Mouse (Mus musculus): ENCODE data around the gene Ripor2.

DNA sequence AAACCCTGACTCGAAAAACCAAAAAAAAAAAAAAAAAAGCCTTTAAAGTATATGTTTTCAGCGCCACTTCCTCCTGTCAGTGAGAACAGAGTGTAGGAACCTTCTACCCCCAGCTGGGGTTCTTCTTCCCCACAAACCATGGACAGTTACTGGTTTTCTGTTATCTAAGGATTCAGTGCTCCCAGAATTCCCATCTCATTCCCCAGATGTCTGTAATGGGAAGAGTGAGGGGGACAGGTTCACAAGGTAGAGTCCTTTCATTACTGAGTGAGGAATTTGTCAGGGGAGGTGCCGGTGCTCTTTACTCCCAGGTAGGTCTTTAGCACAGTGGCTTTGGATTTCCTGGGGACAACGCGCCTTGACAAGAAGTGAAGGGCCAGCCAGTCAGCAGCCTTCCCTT, 20.6 kb upstream of the Ripor2 start:
- TF ChIP-seq CTCF (IDR thresholded peaks at IDR 0.05; ENCODE audit: control insufficient read depth, insufficient read depth, low read length), result no peak
- TF ChIP-seq POLR2A (IDR thresholded peaks at IDR 0.05; ENCODE audit: borderline replicate concordance, control insufficient read depth, low read depth, low read length), result no peak

Data from bone marrow, adult 2 months (tissue).